Mouse (Mus musculus): Measurements from ENCODE around the gene Olfr372. TPM values are rescaled to one million over a fixed set of nuclear protein-coding genes. Genes with fewer than 3 reads are reported as not detected.
"Not testable (repeated sequence)": the region's sequence is repeated elsewhere in the genome, so short reads cannot be mapped to it uniquely, and the experiment has no call there.

Gene Olfr372
- polyA plus RNA-seq, 1 experiment: not detected

DNA sequence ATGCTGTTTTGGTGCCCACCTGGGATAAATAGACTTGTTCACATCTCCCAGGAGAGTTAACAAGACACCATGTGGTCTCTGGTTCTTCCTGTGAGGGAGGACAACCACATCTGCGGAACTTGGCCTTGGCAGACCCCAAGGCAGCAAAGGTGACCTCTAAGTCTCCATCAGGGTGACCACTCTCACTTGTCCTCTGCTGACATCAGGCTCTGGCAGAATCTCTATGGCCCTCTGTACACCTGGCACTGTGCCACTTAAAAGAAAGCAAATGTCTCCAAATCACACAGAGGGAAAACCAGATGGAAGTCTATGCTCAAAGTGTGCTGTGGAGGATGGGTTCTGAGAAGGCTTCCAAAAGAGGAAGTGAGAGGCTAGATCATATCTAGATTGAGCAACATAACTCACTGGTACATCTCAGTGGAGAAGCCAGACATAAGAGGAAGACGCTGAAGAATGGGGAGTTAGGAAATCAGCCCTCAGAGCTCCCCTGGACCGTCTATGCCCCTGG, 32.8 kb upstream of the Olfr372 start:
- H3K79me3 ChIP-seq (ENCODE audit: low read depth): no peaks in the 10 kb centered on the region
- no peaks in the 10 kb centered on the region for H3K79me2 ChIP-seq (ENCODE audit: control insufficient read depth, insufficient read depth)
- no peak overlapping the region for H3ac ChIP-seq (ENCODE audit: control insufficient read depth, insufficient read length, low read depth)
- no peak for TF ChIP-seq FOSL1 (IDR thresholded peaks at IDR 0.05; ENCODE audit: insufficient read depth, low read length, poor library complexity, severe bottlenecking)
- TF ChIP-seq MAX (IDR thresholded peaks at IDR 0.05): no peak
- no peak for TF ChIP-seq CTCF (IDR thresholded peaks at IDR 0.05; ENCODE audit: control insufficient read depth, insufficient read depth, insufficient read length)
- TF ChIP-seq MYOD1 (IDR thresholded peaks at IDR 0.05; ENCODE audit: control insufficient read depth, insufficient read length, low read depth): no peak
- no peak for TF ChIP-seq MYOG (IDR thresholded peaks at IDR 0.05; ENCODE audit: control insufficient read depth, extremely low read depth, insufficient read length)
- no peak for TF ChIP-seq CEBPB (IDR thresholded peaks at IDR 0.05; ENCODE audit: low read depth)
- no peak for TF ChIP-seq USF1 (IDR thresholded peaks at IDR 0.05; ENCODE audit: low read depth)
- H3K4me3 ChIP-seq (ENCODE audit: insufficient read depth, poor library complexity, severe bottlenecking): no peak overlapping the region
- no peaks in the 10 kb centered on the region for H3K27me3 ChIP-seq (ENCODE audit: control insufficient read depth, insufficient read depth, insufficient read length)
- no peaks in the 10 kb centered on the region for H3K36me3 ChIP-seq (ENCODE audit: control insufficient read depth, insufficient read depth)

- Histone ChIP-seq H3ac (ENCODE audit: control insufficient read depth, insufficient read length, low read depth) (no peak within 1 kb of the TSS), H3K79me3 (ENCODE audit: low read depth) (no peaks in the 10 kb centered on the region), H3K27me3 (ENCODE audit: control insufficient read depth, insufficient read depth, insufficient read length) (no peaks in the 10 kb centered on the region), H3K36me3 (ENCODE audit: control insufficient read depth, insufficient read depth) (no peaks in the 10 kb centered on the region), H3K4me3 (ENCODE audit: insufficient read depth, poor library complexity, severe bottlenecking) (no peak within 1 kb of the TSS), H3K79me2 (ENCODE audit: control insufficient read depth, insufficient read depth) (no peaks in the 10 kb centered on the region)
- TF ChIP-seq USF1 (IDR thresholded peaks at IDR 0.05; ENCODE audit: low read depth) (no peak), MAX (IDR thresholded peaks at IDR 0.05) (no peak), MYOD1 (IDR thresholded peaks at IDR 0.05; ENCODE audit: control insufficient read depth, insufficient read length, low read depth) (no peak), MYOG (IDR thresholded peaks at IDR 0.05; ENCODE audit: control insufficient read depth, extremely low read depth, insufficient read length) (no peak), CTCF (IDR thresholded peaks at IDR 0.05; ENCODE audit: control insufficient read depth, insufficient read depth, insufficient read length) (no peak), FOSL1 (IDR thresholded peaks at IDR 0.05; ENCODE audit: insufficient read depth, low read length, poor library complexity, severe bottlenecking) (no peak)
These were observed 31.5 kb upstream of the Olfr372 start, which contains the start of gene Cyp4f18 for GRCm38 (mm10) chr8:72009473-72009872. Cyp4f18 (minus strand) TSS chr8:72009626.

- not testable (repeated sequence) for H3ac ChIP-seq (ENCODE audit: control insufficient read depth, insufficient read length, low read depth); H3K36me3 ChIP-seq (ENCODE audit: control insufficient read depth, insufficient read depth); H3K4me3 ChIP-seq (ENCODE audit: insufficient read depth, poor library complexity, severe bottlenecking); H3K79me2 ChIP-seq (ENCODE audit: control insufficient read depth, insufficient read depth); H3K79me3 ChIP-seq (ENCODE audit: low read depth); H3K27me3 ChIP-seq (ENCODE audit: control insufficient read depth, insufficient read depth, insufficient read length)
These were observed 27.4 kb upstream of the Olfr372 start for GRCm38 (mm10) chr8:72013506-72014228.

DNA sequence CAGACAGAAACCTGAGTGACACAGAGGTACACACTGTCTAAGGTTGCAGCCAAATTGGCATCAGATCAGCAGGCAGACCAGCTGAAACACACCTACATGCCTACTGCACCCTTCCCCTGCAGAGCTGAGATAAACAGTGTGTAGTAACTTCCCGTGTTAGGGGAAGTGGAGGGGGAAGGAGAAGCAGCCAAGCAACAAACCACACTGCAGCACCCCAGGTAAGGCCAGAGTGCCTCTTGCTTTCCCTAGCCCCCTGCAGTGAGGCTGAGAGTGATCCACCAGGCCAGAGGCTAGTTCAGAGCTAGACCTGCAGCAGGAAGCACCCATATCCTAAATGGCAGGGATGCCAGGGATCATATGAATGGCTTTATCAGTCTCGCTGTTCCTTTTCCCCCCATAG, 23.7 kb upstream of the Olfr372 start:
- not testable (repeated sequence) for H3K27me3 ChIP-seq (ENCODE audit: control insufficient read depth, insufficient read depth, insufficient read length); H3K79me2 ChIP-seq (ENCODE audit: control insufficient read depth, insufficient read depth); H3ac ChIP-seq (ENCODE audit: control insufficient read depth, insufficient read length, low read depth); H3K4me3 ChIP-seq (ENCODE audit: insufficient read depth, poor library complexity, severe bottlenecking); H3K79me3 ChIP-seq (ENCODE audit: low read depth); H3K36me3 ChIP-seq (ENCODE audit: control insufficient read depth, insufficient read depth)

DNA sequence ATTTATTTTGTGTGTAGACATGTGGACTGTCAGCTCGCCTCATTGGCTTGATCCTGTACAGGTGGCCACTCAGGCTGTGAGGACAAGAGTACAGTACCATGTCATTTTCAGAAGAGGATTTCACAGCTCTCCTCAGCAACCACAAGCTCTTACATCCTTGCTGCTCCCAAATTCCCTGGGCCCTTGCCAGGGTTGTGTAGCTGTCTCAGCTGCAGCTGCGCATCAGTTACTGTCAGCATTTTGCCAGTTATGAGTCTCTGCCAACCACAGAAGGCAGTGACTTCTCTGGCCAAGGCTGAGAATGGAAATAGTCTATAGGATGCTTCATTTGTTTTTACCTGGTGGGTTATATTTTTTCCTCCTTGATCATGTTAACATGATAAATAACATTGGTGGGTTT, 22.9 kb upstream of the Olfr372 start:
- no peaks in the 10 kb centered on the region for H3K36me3 ChIP-seq (ENCODE audit: control insufficient read depth, insufficient read depth)
- no peaks in the 10 kb centered on the region for H3K27me3 ChIP-seq (ENCODE audit: control insufficient read depth, insufficient read depth, insufficient read length)
- H3K79me2 ChIP-seq (ENCODE audit: control insufficient read depth, insufficient read depth): no peaks in the 10 kb centered on the region
- no peak overlapping the region for H3ac ChIP-seq (ENCODE audit: control insufficient read depth, insufficient read length, low read depth)
- TF ChIP-seq MYOD1 (IDR thresholded peaks at IDR 0.05; ENCODE audit: control insufficient read depth, insufficient read length, low read depth) (no peak), CTCF (IDR thresholded peaks at IDR 0.05; ENCODE audit: control insufficient read depth, insufficient read depth, insufficient read length) (no peak), USF1 (IDR thresholded peaks at IDR 0.05; ENCODE audit: low read depth) (no peak)
- H3K4me3 ChIP-seq (ENCODE audit: insufficient read depth, poor library complexity, severe bottlenecking): no peak overlapping the region
- H3K79me3 ChIP-seq (ENCODE audit: low read depth): no peaks in the 10 kb centered on the region

- not testable (repeated sequence) for H3ac ChIP-seq (ENCODE audit: control insufficient read depth, insufficient read length, low read depth); H3K4me3 ChIP-seq (ENCODE audit: insufficient read depth, poor library complexity, severe bottlenecking); H3K36me3 ChIP-seq (ENCODE audit: control insufficient read depth, insufficient read depth); H3K27me3 ChIP-seq (ENCODE audit: control insufficient read depth, insufficient read depth, insufficient read length); H3K79me3 ChIP-seq (ENCODE audit: low read depth); H3K79me2 ChIP-seq (ENCODE audit: control insufficient read depth, insufficient read depth)
These were observed 22.0 kb upstream of the Olfr372 start for GRCm38 (mm10) chr8:72019022-72019421.

- Histone ChIP-seq H3K79me2 (ENCODE audit: control insufficient read depth, insufficient read depth) (no peaks in the 10 kb centered on the region), H3ac (ENCODE audit: control insufficient read depth, insufficient read length, low read depth) (no peak overlapping the region), H3K27me3 (ENCODE audit: control insufficient read depth, insufficient read depth, insufficient read length) (no peaks in the 10 kb centered on the region), H3K4me3 (ENCODE audit: insufficient read depth, poor library complexity, severe bottlenecking) (no peak overlapping the region), H3K36me3 (ENCODE audit: control insufficient read depth, insufficient read depth) (no peaks in the 10 kb centered on the region), H3K79me3 (ENCODE audit: low read depth) (no peaks in the 10 kb centered on the region)
- no peak for TF ChIP-seq CTCF (IDR thresholded peaks at IDR 0.05; ENCODE audit: control insufficient read depth, insufficient read depth, insufficient read length)
- no peak for TF ChIP-seq MAX (IDR thresholded peaks at IDR 0.05)
- no peak for TF ChIP-seq USF1 (IDR thresholded peaks at IDR 0.05; ENCODE audit: low read depth)
- TF ChIP-seq CEBPB (IDR thresholded peaks at IDR 0.05; ENCODE audit: low read depth): no peak
- no peak for TF ChIP-seq FOSL1 (IDR thresholded peaks at IDR 0.05; ENCODE audit: insufficient read depth, low read length, poor library complexity, severe bottlenecking)
- no peak for TF ChIP-seq MYOG (IDR thresholded peaks at IDR 0.05; ENCODE audit: control insufficient read depth, extremely low read depth, insufficient read length)
- TF ChIP-seq MYOD1 (IDR thresholded peaks at IDR 0.05; ENCODE audit: control insufficient read depth, insufficient read length, low read depth): no peak
These were observed 21.2 kb upstream of the Olfr372 start for GRCm38 (mm10) chr8:72019816-72020215.

- not testable (repeated sequence) for H3ac ChIP-seq (ENCODE audit: control insufficient read depth, insufficient read length, low read depth); H3K36me3 ChIP-seq (ENCODE audit: control insufficient read depth, insufficient read depth); H3K79me3 ChIP-seq (ENCODE audit: low read depth); H3K4me3 ChIP-seq (ENCODE audit: insufficient read depth, poor library complexity, severe bottlenecking); H3K79me2 ChIP-seq (ENCODE audit: control insufficient read depth, insufficient read depth); H3K27me3 ChIP-seq (ENCODE audit: control insufficient read depth, insufficient read depth, insufficient read length)
These were observed 16.1 kb upstream of the Olfr372 start for GRCm38 (mm10) chr8:72024886-72025285.

- not testable (repeated sequence) for H3K79me3 ChIP-seq (ENCODE audit: low read depth)
These were observed 8.1 kb upstream of the Olfr372 start for GRCm38 (mm10) chr8:72032926-72033325.

More at GRCm38 (mm10) chr8:72032926-72033325, 8.1 kb upstream of the Olfr372 start:
- H3K36me3 ChIP-seq (ENCODE audit: control insufficient read depth, insufficient read depth); H3K27me3 ChIP-seq (ENCODE audit: control insufficient read depth, insufficient read depth, insufficient read length); H3K4me3 ChIP-seq (ENCODE audit: insufficient read depth, poor library complexity, severe bottlenecking); H3K79me2 ChIP-seq (ENCODE audit: control insufficient read depth, insufficient read depth); H3ac ChIP-seq (ENCODE audit: control insufficient read depth, insufficient read length, low read depth): not testable (repeated sequence)
